Mouse (Mus musculus) kidney, embryonic 15.5 days (tissue): ENCODE data around the gene Ski. TPM values are rescaled to one million over a fixed set of nuclear protein-coding genes. Genes with fewer than 3 reads are reported as not detected.

Source experiments
- ATAC-seq: fragments of 200-750 bp; cut with Nextera tagmentation; replicated peaks from 2 replicates; pipeline ENCODE4 v1.8.0; 2017; ENCODE audit warnings: moderate TSS enrichment; ENCODE audit not compliant: low FRiP score
- H3K27ac ChIP-seq: fragments of 300-500 bp; sonication (generic); 2 replicates; pipeline ENCODE4 v1.5.1; 2015; ENCODE audit warnings: mild to moderate bottlenecking, inconsistent platforms
- H3K27me3 ChIP-seq: fragments of 300-500 bp; sonication (generic); 2 replicates; pipeline ENCODE4 v1.6.1; 2015; ENCODE audit warnings: inconsistent platforms
- H3K36me3 ChIP-seq: fragments of 300-500 bp; sonication (generic); 2 replicates; pipeline ENCODE4 v1.6.1; 2015; ENCODE audit warnings: inconsistent platforms
- H3K4me1 ChIP-seq: fragments of 300-500 bp; sonication (generic); 2 replicates; pipeline ENCODE4 v1.6.1; 2015; ENCODE audit warnings: inconsistent platforms
- H3K4me2 ChIP-seq: fragments of 300-500 bp; sonication (generic); 2 replicates; pipeline ENCODE4 v1.6.1; 2015; ENCODE audit warnings: moderate library complexity, mild to moderate bottlenecking, inconsistent platforms
- H3K4me3 ChIP-seq: fragments of 300-500 bp; sonication (generic); replicated peaks from 2 replicates; pipeline ENCODE4 v1.5.1; 2015; ENCODE audit warnings: mild to moderate bottlenecking, inconsistent platforms
- H3K9ac ChIP-seq: fragments of 300-500 bp; sonication (generic); 2 replicates; pipeline ENCODE4 v1.6.1; 2015; ENCODE audit warnings: mild to moderate bottlenecking, inconsistent platforms
- H3K9me3 ChIP-seq: fragments of 300-500 bp; sonication (generic); replicated peaks from 2 replicates; pipeline ENCODE4 v1.6.1; 2016; ENCODE audit warnings: inconsistent platforms
- WGBS: fragments of 180-500 bp; shearing (Covaris S2); methylation state at CpG from one replicate; pipeline ENCODE4 v1.1.7; 2015; ENCODE audit warnings: mixed read lengths; 5-methylcytosine and 5-hydroxymethylcytosine counted together
- polyA plus RNA-seq: library from polyadenylated mRNA; unstranded; fragments of >200 nt; fragmentation: Nextera tagmentation; extraction: Ambion mirVana; gene quantifications from 2 replicates; pipeline ENCODE4 v1.2.1, GENCODE M21; 2015

Gene Ski
- polyA plus RNA-seq, 1 experiment from 2014 or later, result 16.9 TPM

- H3K4me3 ChIP-seq, result no peak overlapping the region
- H3K9me3 ChIP-seq, result no peaks in the 10 kb centered on the region
- no peaks in the 10 kb centered on the region for H3K27me3 ChIP-seq
- H3K9ac ChIP-seq, result no peak overlapping the region
- 64% methylated on average over 4 of the region's 4 CpGs for WGBS
- H3K27ac ChIP-seq, result peak overlapping the region; percentile 19; the same call in 1 of the 2 replicates
- no peak for ATAC-seq
- H3K36me3 ChIP-seq, result peaks cover 36% of the 10 kb centered on the region
- H3K4me1 ChIP-seq, result peaks cover 46% of the 10 kb centered on the region
- H3K4me2 ChIP-seq, result no peak overlapping the region
Observed at GRCm38 (mm10) chr4:155151845-155152244, 70.5 kb downstream of the Ski start.

GRCm38 (mm10) chr4:155151221-155151788 is 71.1 kb downstream of the Ski start:
- WGBS, result 38% methylated on average over 12 of the region's 12 CpGs
- Histone ChIP-seq H3K27me3 (no peaks in the 10 kb centered on the region), H3K9me3 (no peaks in the 10 kb centered on the region), H3K9ac (peak overlapping the region; percentile 62), H3K4me3 (peak overlapping the region; percentile 51), H3K4me2 (peak overlapping the region; percentile 89), H3K4me1 (peaks cover 50% of the 10 kb centered on the region), H3K27ac (peak overlapping the region; percentile 88), H3K36me3 (peaks cover 31% of the 10 kb centered on the region)
- peak; percentile 7; the same call in 1 of the 2 replicates for ATAC-seq

- Histone ChIP-seq H3K9ac (peak overlapping the region; percentile 62), H3K9me3 (no peaks in the 10 kb centered on the region), H3K27ac (peak overlapping the region; percentile 88), H3K36me3 (peaks cover 23% of the 10 kb centered on the region), H3K4me1 (peaks cover 54% of the 10 kb centered on the region), H3K4me2 (peak overlapping the region; percentile 89), H3K27me3 (no peaks in the 10 kb centered on the region), H3K4me3 (peak overlapping the region; percentile 51)
- ATAC-seq, result peak; percentile 80
- WGBS, result 3% methylated on average over 73 of the region's 73 CpGs
Observed at GRCm38 (mm10) chr4:155150276-155151113, 71.9 kb downstream of the Ski start.

- Histone ChIP-seq H3K36me3 (peaks cover 17% of the 10 kb centered on the region), H3K4me1 (peaks cover 55% of the 10 kb centered on the region), H3K27ac (peak overlapping the region; percentile 88), H3K9ac (peak overlapping the region; percentile 62), H3K4me3 (peak overlapping the region; percentile 51), H3K4me2 (peak overlapping the region; percentile 89), H3K27me3 (no peaks in the 10 kb centered on the region), H3K9me3 (no peaks in the 10 kb centered on the region)
- 36% methylated on average over 6 of the region's 6 CpGs for WGBS
- no peak for ATAC-seq
Observed at GRCm38 (mm10) chr4:155149941-155150275, 72.5 kb downstream of the Ski start.

- Histone ChIP-seq H3K4me2 (no peak overlapping the region), H3K9ac (no peak overlapping the region), H3K27me3 (no peaks in the 10 kb centered on the region), H3K36me3 (peaks cover 9% of the 10 kb centered on the region), H3K27ac (peak overlapping the region; percentile 88), H3K4me3 (no peak overlapping the region), H3K4me1 (peaks cover 63% of the 10 kb centered on the region), H3K9me3 (no peaks in the 10 kb centered on the region)
- WGBS, result 62% methylated on average over 8 of the region's 8 CpGs
- peak; percentile 19 for ATAC-seq
Observed at GRCm38 (mm10) chr4:155148910-155149698, 73.3 kb downstream of the Ski start.

GRCm38 (mm10) chr4:155148453-155148852 is 73.9 kb downstream of the Ski start:
- H3K4me1 ChIP-seq, result peaks cover 70% of the 10 kb centered on the region
- peak overlapping the region; percentile 88 for H3K27ac ChIP-seq
- H3K9me3 ChIP-seq, result no peaks in the 10 kb centered on the region
- no peak overlapping the region for H3K4me3 ChIP-seq
- peaks cover 7% of the 10 kb centered on the region for H3K36me3 ChIP-seq
- H3K27me3 ChIP-seq, result no peaks in the 10 kb centered on the region
- H3K4me2 ChIP-seq, result no peak overlapping the region
- ATAC-seq, result no peak
- 84% methylated on average over 4 of the region's 4 CpGs for WGBS
- H3K9ac ChIP-seq, result no peak overlapping the region

GRCm38 (mm10) chr4:155146107-155146823 is 76.1 kb downstream of the Ski start:
- Histone ChIP-seq H3K9ac (no peak overlapping the region), H3K4me1 (peaks cover 68% of the 10 kb centered on the region), H3K27ac (no peak overlapping the region; the same call in 1 of the 2 replicates), H3K9me3 (no peaks in the 10 kb centered on the region), H3K36me3 (no peaks in the 10 kb centered on the region), H3K4me3 (no peak overlapping the region), H3K4me2 (no peak overlapping the region), H3K27me3 (no peaks in the 10 kb centered on the region)
- ATAC-seq, result no peak
- 67% methylated on average over 14 of the region's 14 CpGs for WGBS

GRCm38 (mm10) chr4:155144548-155145180 is 77.7 kb downstream of the Ski start:
- Histone ChIP-seq H3K27me3 (no peaks in the 10 kb centered on the region), H3K27ac (peak overlapping the region; percentile 93), H3K9ac (no peak overlapping the region), H3K4me2 (no peak overlapping the region), H3K4me1 (peaks cover 67% of the 10 kb centered on the region), H3K36me3 (no peaks in the 10 kb centered on the region), H3K4me3 (no peak overlapping the region), H3K9me3 (no peaks in the 10 kb centered on the region)
- ATAC-seq, result no peak
- WGBS, result 52% methylated on average over 4 of the region's 4 CpGs

- ATAC-seq, result peak; percentile 71
- 43% methylated on average over 12 of the region's 12 CpGs for WGBS
- Histone ChIP-seq H3K36me3 (no peaks in the 10 kb centered on the region), H3K27me3 (no peaks in the 10 kb centered on the region), H3K4me2 (no peak overlapping the region), H3K4me3 (no peak overlapping the region), H3K27ac (peak overlapping the region; percentile 93), H3K9me3 (no peaks in the 10 kb centered on the region), H3K4me1 (peaks cover 64% of the 10 kb centered on the region), H3K9ac (0 out of 2 replicates have a peak overlapping the region, but pooled peaks have one; percentile 23)
Observed at GRCm38 (mm10) chr4:155143871-155144502, 78.4 kb downstream of the Ski start.

- H3K9ac ChIP-seq, result no peak overlapping the region
- H3K4me2 ChIP-seq, result no peak overlapping the region
- peaks cover 61% of the 10 kb centered on the region for H3K4me1 ChIP-seq
- ATAC-seq, result no peak
- no peaks in the 10 kb centered on the region for H3K9me3 ChIP-seq
- 53% methylated on average over 2 of the region's 2 CpGs for WGBS
- H3K27ac ChIP-seq, result peak overlapping the region; percentile 93
- no peak overlapping the region for H3K4me3 ChIP-seq
- H3K36me3 ChIP-seq, result no peaks in the 10 kb centered on the region
- no peaks in the 10 kb centered on the region for H3K27me3 ChIP-seq
Observed at GRCm38 (mm10) chr4:155143411-155143810, 79.0 kb downstream of the Ski start.

- 92% methylated on average over 5 of the region's 5 CpGs for WGBS
- H3K27me3 ChIP-seq, result no peaks in the 10 kb centered on the region
- H3K9me3 ChIP-seq, result no peaks in the 10 kb centered on the region
- no peak for ATAC-seq
- 0 out of 2 replicates have a peak overlapping the region, but pooled peaks have one; percentile 93 for H3K27ac ChIP-seq
- H3K4me2 ChIP-seq, result no peak overlapping the region
- H3K9ac ChIP-seq, result no peak overlapping the region
- H3K4me3 ChIP-seq, result no peak overlapping the region
- H3K36me3 ChIP-seq, result no peaks in the 10 kb centered on the region
- peaks cover 60% of the 10 kb centered on the region for H3K4me1 ChIP-seq
Observed at GRCm38 (mm10) chr4:155142836-155143235, 79.6 kb downstream of the Ski start.
